Mouse (Mus musculus) MEL (cell line): ENCODE measurements around the gene Mfsd4b4.
A peak's percentile ranks its signal among the peaks of the same experiment; 100 is the strongest.

Experiments used
- CHD1 ChIP-seq: IDR thresholded peaks from 2 replicates; pipeline ENCODE4 v1.6.1; 2012; ENCODE audit warnings: low read depth, mild to moderate bottlenecking, inconsistent platforms, low read length, improper control_type of control experiment
- CTCF ChIP-seq, 3 experiments: IDR thresholded peaks in 2 of 3; conservative IDR thresholded peaks in 1 of 3; 2 replicates each; pipeline ENCODE4 v1.5.1; 2011 to 2012; ENCODE audit warnings: low read length in 3 of 3, low read depth in 2 of 3, mild to moderate bottlenecking in 2 of 3, improper control_type of control experiment in 1 of 3, inconsistent platforms in 1 of 3, mixed read lengths in 1 of 3, moderate library complexity in 1 of 3; ENCODE audit not compliant: control insufficient read depth in 1 of 3, insufficient read depth in 1 of 3, poor library complexity in 1 of 3, severe bottlenecking in 1 of 3
- EP300 ChIP-seq, 2 experiments: IDR thresholded peaks; 2 replicates each; pipeline ENCODE4 v1.6.1; 2011; ENCODE audit warnings: improper control_type of control experiment in 2 of 2, low read length in 2 of 2, low read depth in 1 of 2, mild to moderate bottlenecking in 1 of 2
- GATA1 ChIP-seq: IDR thresholded peaks from 2 replicates; pipeline ENCODE4 v1.6.1; 2011; ENCODE audit warnings: low read depth, low read length, improper control_type of control experiment
- MAX ChIP-seq: IDR thresholded peaks from 2 replicates; pipeline ENCODE4 v1.6.1; 2011; ENCODE audit warnings: low read length, improper control_type of control experiment
- POLR2A ChIP-seq, 2 experiments: IDR thresholded peaks; 2 replicates each; pipeline ENCODE4 v1.6.1; 2011 to 2012; ENCODE audit warnings: low read length in 2 of 2, mild to moderate bottlenecking in 2 of 2, control low read depth in 1 of 2, improper control_type of control experiment in 1 of 2, low read depth in 1 of 2, moderate library complexity in 1 of 2; ENCODE audit not compliant: control insufficient read depth in 1 of 2, insufficient read depth in 1 of 2, poor library complexity in 1 of 2
- POLR2AphosphoS5 ChIP-seq: IDR thresholded peaks from 2 replicates; pipeline ENCODE4 v1.6.1; 2012; ENCODE audit warnings: low read depth, borderline replicate concordance, mild to moderate bottlenecking, inconsistent platforms, low read length, moderate library complexity, mixed read lengths
- RAD21 ChIP-seq: IDR thresholded peaks from 2 replicates; pipeline ENCODE4 v1.6.1; 2011; ENCODE audit warnings: mild to moderate bottlenecking, low read depth, low read length, improper control_type of control experiment
- USF1 ChIP-seq: IDR thresholded peaks from 2 replicates; pipeline ENCODE4 v1.6.1; 2014; ENCODE audit warnings: low read depth, mild to moderate bottlenecking, inconsistent platforms, low read length, improper control_type of control experiment, moderate library complexity
- USF2 ChIP-seq, 2 experiments: IDR thresholded peaks; 2 replicates each; pipeline ENCODE4 v1.6.1; 2011 to 2012; ENCODE audit warnings: improper control_type of control experiment in 2 of 2, low read length in 2 of 2, borderline replicate concordance in 1 of 2, inconsistent platforms in 1 of 2, low read depth in 1 of 2, mild to moderate bottlenecking in 1 of 2; ENCODE audit not compliant: insufficient read depth in 1 of 2
- ZNF384 ChIP-seq: IDR thresholded peaks from 2 replicates; pipeline ENCODE4 v1.6.1; 2012; ENCODE audit warnings: low read depth, mild to moderate bottlenecking, inconsistent platforms, low read length, improper control_type of control experiment

- TF ChIP-seq MAX, result no peak
- TF ChIP-seq CHD1, result no peak
- TF ChIP-seq ZNF384, result no peak
- no peak for TF ChIP-seq POLR2AphosphoS5
- no peak for TF ChIP-seq POLR2A (IDR thresholded peaks at IDR 0.05; ENCODE audit: control insufficient read depth in 1 of 2, insufficient read depth in 1 of 2, low read depth in 1 of 2, low read length in 2 of 2, poor library complexity in 1 of 2)
- peak; percentile 46; the same call in 1 of the 2 replicates for TF ChIP-seq GATA1
- 0 out of 4 replicates have a peak, but pooled peaks of 1 of the 2 experiments have one; percentile 24 for TF ChIP-seq EP300 (IDR thresholded peaks at IDR 0.05; ENCODE audit: low read depth in 1 of 2, low read length in 2 of 2)
- TF ChIP-seq USF1, result no peak
- TF ChIP-seq CTCF (IDR thresholded peaks at IDR 0.05 in 2 of 3, conservative IDR thresholded peaks at IDR 0.05 in 1 of 3; ENCODE audit: control insufficient read depth in 1 of 3, insufficient read depth in 1 of 3, low read depth in 2 of 3, low read length in 3 of 3, poor library complexity in 1 of 3, severe bottlenecking in 1 of 3), result no peak
- TF ChIP-seq RAD21, result no peak
- no peak for TF ChIP-seq USF2 (IDR thresholded peaks at IDR 0.05; ENCODE audit: borderline replicate concordance in 1 of 2, insufficient read depth in 1 of 2, low read depth in 1 of 2, low read length in 2 of 2)
These were observed 5.0 kb downstream of the Mfsd4b4 start for GRCm38 (mm10) chr10:39893702-39894697.
